Mouse (Mus musculus) central nervous system, embryonic 11.5 days (tissue): ENCODE data around the gene Snrnp70. TPM values are rescaled to one million over a fixed set of nuclear protein-coding genes. Genes with fewer than 3 reads are reported as not detected.

ENCODE experiments used
- polyA plus RNA-seq: library from polyadenylated mRNA; depleted of rRNA; stranded (reverse); fragments of >200 nt; gene quantifications from 2 replicates; pipeline ENCODE4 v1.2.3, GENCODE M21; 2012; rRNA removed

Snrnp70 gene
- 695 and 1,491 TPM in 2 replicates for polyA plus RNA-seq

GRCm38 (mm10) chr7:45395578-45396336 lies at the start of gene Snrnp70:
TSS of gene Snrnp70 (minus strand) at chr7:45395742.

GRCm38 (mm10) chr7:45437521-45438276 lies 42.2 kb upstream of the Snrnp70 start, which contains the start of gene Ruvbl2:
TSS of gene Ruvbl2 (minus strand) at chr7:45438096.

GRCm38 (mm10) chr7:45434203-45435015 lies 38.9 kb upstream of the Snrnp70 start, which contains the start of gene Gys1:
TSS of gene Gys1 (plus strand) at chr7:45434844.

GRCm38 (mm10) chr7:45420615-45420919 lies 25.0 kb upstream of the Snrnp70 start, which contains the start of gene Lhb:
TSS of gene Lhb (plus strand) at chr7:45420820.

GRCm38 (mm10) chr7:45413113-45413863 lies 17.7 kb upstream of the Snrnp70 start, which contains the start of gene Ntf5:
TSS of gene Ntf5 (plus strand) at chr7:45413695.

DNA sequence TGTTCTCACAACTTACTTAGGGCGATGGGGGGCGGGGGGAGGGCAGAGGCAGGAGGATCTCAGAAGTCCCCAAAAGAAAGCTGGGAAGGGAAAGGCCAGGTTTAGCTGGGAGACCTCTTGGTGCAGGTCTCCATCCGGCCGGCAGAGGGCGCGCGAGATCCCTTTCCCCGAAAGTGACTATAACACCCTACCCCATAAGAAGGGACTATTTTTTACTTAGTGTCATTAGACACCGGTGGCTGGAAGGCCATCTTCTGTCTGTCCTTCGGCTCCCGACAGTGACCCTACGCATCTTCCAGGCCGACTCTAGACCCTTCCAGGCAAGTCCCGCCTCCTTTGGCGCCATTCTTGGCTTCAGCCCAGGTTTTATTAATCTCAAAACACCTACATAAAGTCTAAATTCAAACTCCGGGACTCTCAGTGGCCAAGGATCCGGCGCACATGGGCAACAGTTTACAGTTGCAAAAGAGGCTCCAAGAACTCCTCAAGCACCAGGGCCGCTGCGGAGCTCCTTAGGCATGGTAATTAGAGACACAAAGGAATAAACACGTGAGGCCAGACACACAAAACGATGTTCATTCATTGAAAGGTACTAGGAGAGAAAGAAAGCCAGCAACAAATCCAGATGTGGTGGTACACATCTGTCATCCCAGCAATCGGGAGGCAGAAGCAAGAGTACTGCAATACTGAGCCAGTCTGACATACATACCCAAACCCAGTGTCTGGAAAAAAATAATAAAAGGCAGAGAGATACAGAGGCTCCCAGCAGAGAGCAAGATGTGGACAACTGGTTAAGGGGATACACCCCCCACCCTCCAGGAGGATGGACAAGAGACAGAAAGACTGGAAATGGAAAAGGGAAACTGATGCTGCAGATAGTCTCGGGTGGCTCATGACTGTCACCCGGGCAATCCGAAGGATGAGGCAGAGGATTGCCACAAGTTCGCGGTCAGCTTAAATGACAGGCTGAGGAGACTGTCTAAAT lies 9.8 kb upstream of the Snrnp70 start, which contains the start of gene Kcna7:
Gene Kcna7, plus strand, starts transcription at position 563 of the 985 bp plus-strand sequence.

GRCm38 (mm10) chr7:45370475-45371311 lies 24.8 kb downstream of the Snrnp70 start, which contains the start of gene Lin7b:
TSS of gene Lin7b (minus strand) at chr7:45370583.

GRCm38 (mm10) chr7:45366652-45367019 lies 28.9 kb downstream of the Snrnp70 start, which contains the start of gene Ppfia3:
TSS of gene Ppfia3 (minus strand) at chr7:45367019.

DNA sequence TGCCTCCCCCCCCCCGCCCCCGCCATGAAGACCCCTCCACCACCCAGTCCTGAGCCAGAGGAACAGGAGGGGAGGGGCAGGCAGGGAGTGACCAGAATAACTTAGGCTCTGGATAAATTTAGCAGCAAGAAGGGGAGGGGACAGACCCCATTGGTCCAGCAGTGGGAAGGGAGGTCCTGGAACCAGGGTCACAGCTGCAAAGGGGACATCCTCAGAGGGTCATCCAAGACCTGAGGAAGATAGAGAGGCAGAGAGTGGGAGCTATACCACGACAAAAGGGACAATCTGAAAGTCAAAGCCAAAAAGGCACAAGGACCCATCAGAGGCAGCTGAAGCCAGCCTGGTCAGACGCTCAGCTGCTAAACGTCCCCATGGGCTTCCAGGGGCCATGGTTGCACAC lies 60.5 kb downstream of the Snrnp70 start, which contains the start of gene Hrc:
Gene Hrc, plus strand, starts transcription at position 235 of the 400 bp plus-strand sequence.

DNA sequence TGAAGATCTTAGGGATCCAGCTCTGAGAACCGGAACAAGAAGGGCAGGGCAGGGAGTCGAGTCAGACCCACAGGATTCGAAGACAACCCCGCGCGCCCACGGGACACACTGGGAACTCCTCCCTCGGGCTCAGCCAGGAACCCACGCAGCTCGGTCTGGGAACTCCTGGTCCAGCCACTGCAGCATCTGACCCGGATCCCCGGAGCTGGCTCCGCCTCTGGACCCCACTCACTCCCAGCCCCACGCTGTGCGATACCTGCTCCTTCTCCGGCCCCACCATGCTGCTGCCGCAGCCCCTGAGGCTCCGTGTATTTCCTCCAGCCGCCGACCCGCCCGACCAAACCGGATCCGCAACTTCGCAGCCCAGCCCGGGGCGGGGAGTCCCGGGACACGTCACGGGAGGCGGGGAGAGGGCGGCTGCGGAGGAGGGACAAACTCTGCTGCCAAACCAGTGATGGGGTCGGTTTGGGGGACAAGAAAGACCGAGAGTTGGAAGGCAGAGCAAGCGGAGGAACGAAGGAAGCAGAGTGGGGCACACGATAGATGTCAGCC lies 62.0 kb downstream of the Snrnp70 start, which contains the start of gene Trpm4:
Gene Trpm4, minus strand, starts transcription at position 350 of the 552 bp plus-strand sequence.

Other genes with a start within 250 kb of the Snrnp70 start
- 112 and 132 TPM in 2 replicates for gene Pih1d1, start 241.4 kb downstream of the Snrnp70 start, polyA plus RNA-seq
- 31.7 and 34.0 TPM in 2 replicates for gene Aldh16a1, start 241.2 kb downstream of the Snrnp70 start, polyA plus RNA-seq
- gene Slc17a7, start 231.8 kb downstream of the Snrnp70 start, polyA plus RNA-seq: 2.3 and 2.8 TPM in 2 replicates
- gene Gfy, start 216.2 kb downstream of the Snrnp70 start, polyA plus RNA-seq: 0.04 and 0.07 TPM in 2 replicates
- 0.26 TPM in 1 of 2 replicates, not detected in the other for gene Pth2, start 214.7 kb downstream of the Snrnp70 start, polyA plus RNA-seq
- gene Ccdc155, start 190.8 kb downstream of the Snrnp70 start, polyA plus RNA-seq: 0.92 and 1.1 TPM in 2 replicates
- gene Dkkl1, start 183.6 kb downstream of the Snrnp70 start, polyA plus RNA-seq: 2.0 and 3.1 TPM in 2 replicates
- 557 and 610 TPM in 2 replicates for gene Tead2, start 180.0 kb downstream of the Snrnp70 start, polyA plus RNA-seq
- gene Cd37, start 156.6 kb downstream of the Snrnp70 start, polyA plus RNA-seq: 1.8 and 2.6 TPM in 2 replicates
- gene Slc6a16, start 154.7 kb downstream of the Snrnp70 start, polyA plus RNA-seq: 0.17 and 0.30 TPM in 2 replicates
- gene Slc6a21, start 118.2 kb downstream of the Snrnp70 start, polyA plus RNA-seq: not detected in 2 replicates
- 18.1 and 19.9 TPM in 2 replicates for gene Trpm4, start 62.0 kb downstream of the Snrnp70 start, polyA plus RNA-seq
- gene Hrc, start 60.5 kb downstream of the Snrnp70 start, polyA plus RNA-seq: 1.7 and 4.2 TPM in 2 replicates
- 13.7 and 16.5 TPM in 2 replicates for gene Ppfia3, start 28.7 kb downstream of the Snrnp70 start, polyA plus RNA-seq
- 3.5 and 3.6 TPM in 2 replicates for gene Lin7b, start 25.2 kb downstream of the Snrnp70 start, polyA plus RNA-seq
- 0.04 TPM in 1 of 2 replicates, not detected in the other for gene Kcna7, start 9.9 kb upstream of the Snrnp70 start, polyA plus RNA-seq
- gene Ntf5, start 18.0 kb upstream of the Snrnp70 start, polyA plus RNA-seq: 1.3 and 2.1 TPM in 2 replicates
- gene Lhb, start 25.1 kb upstream of the Snrnp70 start, polyA plus RNA-seq: 0.16 TPM in 1 of 2 replicates, not detected in the other
- gene Gys1, start 39.1 kb upstream of the Snrnp70 start, polyA plus RNA-seq: 19.0 and 32.3 TPM in 2 replicates
- 154 and 206 TPM in 2 replicates for gene Ruvbl2, start 42.4 kb upstream of the Snrnp70 start, polyA plus RNA-seq
- gene Ftl1, start 64.1 kb upstream of the Snrnp70 start, polyA plus RNA-seq: 1,702 and 1,837 TPM in 2 replicates
- gene Bax, start 71.2 kb upstream of the Snrnp70 start, polyA plus RNA-seq: 146 and 199 TPM in 2 replicates
- gene Tulp2, start 86.1 kb upstream of the Snrnp70 start, polyA plus RNA-seq: 0.24 and 0.80 TPM in 2 replicates
- gene Gm45808, start 91.1 kb upstream of the Snrnp70 start, polyA plus RNA-seq: not detected in 2 replicates
- gene Dhdh, start 93.1 kb upstream of the Snrnp70 start, polyA plus RNA-seq: 3.5 and 3.9 TPM in 2 replicates
- 101 and 117 TPM in 2 replicates for gene Nucb1, start 114.7 kb upstream of the Snrnp70 start, polyA plus RNA-seq
- gene Ppp1r15a, start 130.5 kb upstream of the Snrnp70 start, polyA plus RNA-seq: 14.8 and 20.2 TPM in 2 replicates
- gene Plekha4, start 130.6 kb upstream of the Snrnp70 start, polyA plus RNA-seq: 1.8 and 4.0 TPM in 2 replicates
- gene Hsd17b14, start 159.2 kb upstream of the Snrnp70 start, polyA plus RNA-seq: 0.37 and 0.56 TPM in 2 replicates
- gene Bcat2, start 174.4 kb upstream of the Snrnp70 start, polyA plus RNA-seq: 29.4 and 42.2 TPM in 2 replicates
- gene Fgf21, start 219.7 kb upstream of the Snrnp70 start, polyA plus RNA-seq: 0.07 TPM in 1 of 2 replicates, not detected in the other
- 0.01 and 0.04 TPM in 2 replicates for gene Fut1, start 221.5 kb upstream of the Snrnp70 start, polyA plus RNA-seq
- 0.20 and 0.22 TPM in 2 replicates for gene Izumo1, start 226.1 kb upstream of the Snrnp70 start, polyA plus RNA-seq
- 7.7 and 8.8 TPM in 2 replicates for gene Rasip1, start 231.7 kb upstream of the Snrnp70 start, polyA plus RNA-seq
- 2.8 and 5.1 TPM in 2 replicates for gene Mamstr, start 244.2 kb upstream of the Snrnp70 start, polyA plus RNA-seq